Mouse (Mus musculus): Measurements from ENCODE around the gene Spata31d1a.

Gene Spata31d1a

DNA sequence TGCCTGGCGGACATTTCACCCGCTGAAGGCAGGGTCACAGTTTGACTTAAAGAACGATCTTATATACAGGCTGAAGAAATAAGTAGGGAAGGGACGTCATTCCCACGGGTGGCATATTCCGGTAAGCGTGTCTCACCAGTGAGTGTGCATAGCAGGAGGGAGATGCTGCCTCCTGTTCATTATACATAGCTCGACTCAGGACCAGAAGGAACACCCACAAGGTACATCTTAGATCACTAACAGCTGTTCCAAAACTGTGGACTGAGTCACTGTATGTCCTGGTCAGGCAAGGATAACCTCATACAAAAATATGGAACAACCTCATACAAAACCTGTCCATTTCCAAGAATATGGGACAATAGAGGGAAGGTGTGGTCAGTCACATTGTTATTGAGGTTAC is 11.0 kb downstream of the Spata31d1a start:
- DNase-seq: no peak

DNA sequence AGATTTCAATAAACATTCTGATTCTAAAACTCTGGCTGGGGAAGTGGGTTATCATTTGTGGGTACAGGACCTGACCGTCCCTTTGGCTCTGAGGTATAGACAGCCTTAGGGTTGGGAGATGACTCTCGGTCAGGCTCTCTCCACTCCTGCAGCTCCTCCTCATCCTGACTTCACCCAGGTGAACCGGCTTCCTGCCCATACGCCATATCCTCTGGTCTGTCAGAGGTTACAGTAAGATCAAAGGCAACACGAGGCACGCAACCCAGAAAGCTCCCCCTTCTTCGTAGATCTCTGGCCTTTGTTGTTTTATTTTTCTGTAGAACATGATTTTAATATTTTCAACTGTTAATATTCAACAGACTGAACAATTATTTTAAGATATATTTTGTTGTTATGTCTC is 14.3 kb downstream of the Spata31d1a start:
- no peak for DNase-seq

DNA sequence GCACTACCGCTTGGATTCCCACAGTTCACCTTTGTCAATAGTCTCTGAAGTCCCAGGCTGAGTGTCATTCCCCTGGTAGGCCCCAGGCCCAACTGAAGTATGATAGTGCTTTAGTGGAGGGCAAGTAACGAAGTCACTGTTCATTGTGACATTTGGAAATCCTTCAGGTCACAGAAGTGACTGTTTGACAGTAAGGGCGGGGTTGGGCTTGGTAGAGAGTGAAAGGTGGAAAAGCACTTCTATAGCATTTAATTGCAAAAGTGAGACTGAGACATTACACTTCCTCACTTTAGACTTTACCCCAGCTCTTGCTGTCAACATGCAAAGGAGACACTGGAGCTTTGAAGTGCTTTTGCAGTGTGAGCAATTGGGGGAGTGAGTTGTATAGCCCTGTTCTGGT is 16.1 kb downstream of the Spata31d1a start, which contains the start of gene 4921517D22Rik:
4921517D22Rik (minus strand) TSS at position 101 of the 400 bp plus-strand sequence.
- DNase-seq: no peak

DNA sequence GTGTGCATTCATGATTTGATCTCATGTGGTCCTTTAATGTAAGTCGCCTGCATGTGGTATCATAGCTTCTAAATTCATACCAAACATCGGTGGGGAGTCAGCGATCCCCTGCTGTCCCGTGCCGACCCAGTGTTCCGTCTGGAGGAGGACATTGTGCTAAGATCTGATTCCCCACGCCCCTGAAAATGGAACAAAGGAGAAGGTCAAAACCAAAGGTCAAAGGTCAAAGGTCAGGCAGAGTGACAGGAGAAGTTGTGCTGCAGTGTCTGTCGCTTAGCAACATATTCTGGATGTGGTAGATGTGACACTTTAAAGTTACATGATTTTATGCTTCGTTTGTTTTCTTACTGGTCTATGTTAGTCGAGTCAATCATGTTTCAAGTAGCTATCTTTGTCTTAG is 18.7 kb downstream of the Spata31d1a start:
- DNase-seq: no peak

DNA sequence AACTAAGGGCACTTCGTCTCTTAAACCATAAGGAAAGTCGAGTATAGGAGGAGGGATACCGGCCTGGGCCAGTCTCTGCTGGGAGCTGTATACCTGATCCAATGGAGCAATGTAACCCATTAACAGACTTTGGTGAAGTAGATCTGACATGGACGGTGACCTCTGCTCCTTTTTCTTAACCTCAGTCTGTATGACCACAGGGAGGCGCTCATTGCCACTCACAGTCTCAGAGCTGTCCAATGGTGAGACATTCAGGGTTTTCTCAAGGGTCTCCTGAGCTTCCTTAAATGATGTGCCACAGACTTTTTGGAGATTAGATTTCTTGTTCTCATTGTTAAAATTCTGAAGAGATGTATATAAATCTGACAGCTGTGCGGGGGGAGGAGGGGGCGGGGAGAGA is 19.6 kb downstream of the Spata31d1a start:
- DNase-seq: no peak

DNA sequence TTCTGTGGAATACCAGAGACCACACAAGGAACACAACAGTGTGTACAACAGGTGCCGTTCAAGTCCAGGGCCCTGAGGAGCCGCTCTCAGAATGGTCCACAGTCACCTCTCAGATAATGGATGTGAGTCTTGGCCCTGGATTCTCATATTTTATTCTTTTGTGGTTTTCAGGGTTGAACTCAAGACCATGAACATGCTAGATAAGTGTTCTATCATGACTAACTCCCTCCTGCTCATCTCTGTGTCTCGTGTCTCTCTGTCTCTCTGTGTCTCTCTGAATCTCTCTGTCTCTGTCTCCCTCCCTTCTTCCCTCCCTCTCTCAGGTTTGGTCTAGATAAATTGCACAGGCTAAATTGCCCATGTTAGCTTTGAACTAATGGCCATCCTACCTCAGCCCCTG is 20.3 kb downstream of the Spata31d1a start:
- DNase-seq: no peak

DNA sequence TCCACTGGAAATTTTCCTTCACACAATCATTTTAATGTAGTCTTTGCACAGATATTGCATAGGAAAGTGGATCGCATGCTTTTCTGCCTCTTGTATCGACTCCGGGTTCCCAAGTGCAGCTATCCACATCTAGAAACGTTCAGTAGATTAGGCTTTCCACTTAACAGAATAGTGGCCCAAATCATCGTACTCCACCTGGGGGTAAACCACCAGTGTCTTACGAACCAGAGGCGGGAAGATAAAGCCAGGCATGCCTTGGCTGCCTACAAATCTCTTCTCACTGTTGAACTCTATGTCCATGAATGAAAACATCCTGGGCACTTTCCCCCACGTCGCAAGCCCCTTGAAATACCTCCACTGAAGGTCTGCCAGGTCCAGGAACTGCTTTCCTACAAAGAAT is 20.8 kb downstream of the Spata31d1a start:
- DNase-seq: no peak

DNA sequence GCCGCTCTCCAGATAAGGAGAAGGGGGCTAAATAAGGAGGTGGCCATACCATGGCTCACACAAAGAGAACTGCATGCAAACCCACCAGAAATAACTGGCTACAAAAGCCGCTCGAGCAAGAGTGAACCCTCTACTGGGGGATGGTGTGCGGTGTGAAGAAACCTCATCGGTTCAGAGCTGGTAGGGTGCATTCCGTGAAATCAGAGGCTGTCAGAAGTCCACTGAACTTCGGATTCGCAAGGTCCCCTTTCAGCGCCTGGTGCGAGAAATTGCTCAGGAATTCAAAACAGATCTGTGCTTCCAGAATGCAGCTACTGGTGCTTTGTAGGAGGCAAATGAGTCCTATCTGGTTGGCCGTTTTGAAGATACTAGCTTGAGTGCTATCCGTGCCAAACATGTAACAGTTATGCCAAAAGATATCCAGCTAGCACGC is 21.8 kb downstream of the Spata31d1a start:
- no peak for DNase-seq

DNA sequence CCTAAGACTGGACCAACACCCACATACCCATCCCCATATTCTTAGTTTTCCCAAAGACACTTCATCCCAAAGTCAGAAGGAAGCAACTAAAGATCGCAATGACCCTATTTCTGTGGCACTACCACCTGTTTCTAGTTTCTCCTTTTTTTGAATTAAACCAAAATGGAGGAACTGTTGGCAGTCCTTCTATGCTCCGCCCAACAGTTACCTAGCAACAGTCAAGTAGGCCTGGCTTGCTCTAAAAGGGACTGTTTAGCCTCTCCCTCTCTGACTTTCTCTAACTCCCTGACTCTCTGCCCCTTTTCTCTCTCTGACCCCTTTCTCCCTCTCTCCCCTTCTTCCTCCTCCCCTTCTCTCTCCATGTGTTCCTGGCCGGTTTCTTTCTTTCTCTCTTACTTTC is 24.9 kb downstream of the Spata31d1a start:
- DNase-seq: no peak

DNA sequence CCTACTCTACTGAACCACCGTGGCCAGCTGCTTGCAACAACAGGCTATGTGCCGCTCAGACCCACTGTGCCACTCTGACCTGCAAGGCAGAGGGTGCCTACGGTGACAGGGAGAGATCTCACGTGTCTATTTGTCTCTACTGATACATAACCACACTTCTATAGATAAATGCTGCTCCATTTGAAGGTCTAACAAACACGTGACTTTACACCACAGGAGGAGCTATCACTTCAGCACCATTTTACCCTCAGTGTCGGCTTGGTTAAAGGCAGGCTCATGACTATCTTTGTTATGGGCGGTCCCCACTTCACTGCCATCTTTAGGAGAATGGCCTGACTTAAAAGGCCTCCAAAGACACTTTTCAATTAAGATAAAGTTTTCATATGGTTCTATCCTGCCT is 27.5 kb downstream of the Spata31d1a start:
- DNase-seq: no peak

DNA sequence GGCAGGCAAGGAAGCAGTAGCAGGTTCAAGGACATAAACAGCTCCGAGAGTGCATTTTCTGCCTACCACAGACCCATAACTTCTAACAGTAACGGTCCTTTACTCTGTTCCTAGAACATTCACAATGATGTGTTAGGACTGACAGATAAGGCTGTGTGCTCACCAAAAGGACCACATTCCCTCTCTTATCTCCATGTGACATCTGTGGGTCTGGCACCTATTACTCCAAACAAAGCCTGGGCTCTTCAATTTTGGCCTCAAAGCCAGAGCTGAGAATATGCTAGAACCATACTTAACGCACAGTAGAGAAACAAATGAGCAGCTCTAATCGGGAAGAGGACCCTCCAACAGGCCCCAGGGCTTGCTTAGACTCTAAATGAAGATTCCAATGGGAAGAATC is 30.2 kb downstream of the Spata31d1a start:
- DNase-seq: no peak

DNA sequence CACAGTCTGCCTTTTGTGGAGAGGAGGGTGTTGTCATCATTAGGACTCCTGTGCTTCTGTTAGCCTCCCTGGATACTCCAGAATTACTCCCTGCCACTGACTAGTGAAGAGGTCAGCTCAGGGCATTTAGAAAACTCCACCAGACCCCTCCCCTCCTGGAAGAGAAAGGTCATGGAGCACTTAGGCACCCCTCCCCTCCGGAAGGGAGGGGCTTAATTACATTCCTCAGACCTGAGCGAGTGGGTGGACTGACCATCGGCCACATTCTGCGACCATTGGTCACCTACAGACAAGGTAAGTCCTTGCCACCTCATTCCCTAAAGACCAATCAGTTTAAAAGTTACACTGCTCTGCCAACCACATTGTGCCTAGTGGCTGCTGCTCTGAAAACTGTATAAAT is 30.8 kb downstream of the Spata31d1a start:
- no peak for DNase-seq

DNA sequence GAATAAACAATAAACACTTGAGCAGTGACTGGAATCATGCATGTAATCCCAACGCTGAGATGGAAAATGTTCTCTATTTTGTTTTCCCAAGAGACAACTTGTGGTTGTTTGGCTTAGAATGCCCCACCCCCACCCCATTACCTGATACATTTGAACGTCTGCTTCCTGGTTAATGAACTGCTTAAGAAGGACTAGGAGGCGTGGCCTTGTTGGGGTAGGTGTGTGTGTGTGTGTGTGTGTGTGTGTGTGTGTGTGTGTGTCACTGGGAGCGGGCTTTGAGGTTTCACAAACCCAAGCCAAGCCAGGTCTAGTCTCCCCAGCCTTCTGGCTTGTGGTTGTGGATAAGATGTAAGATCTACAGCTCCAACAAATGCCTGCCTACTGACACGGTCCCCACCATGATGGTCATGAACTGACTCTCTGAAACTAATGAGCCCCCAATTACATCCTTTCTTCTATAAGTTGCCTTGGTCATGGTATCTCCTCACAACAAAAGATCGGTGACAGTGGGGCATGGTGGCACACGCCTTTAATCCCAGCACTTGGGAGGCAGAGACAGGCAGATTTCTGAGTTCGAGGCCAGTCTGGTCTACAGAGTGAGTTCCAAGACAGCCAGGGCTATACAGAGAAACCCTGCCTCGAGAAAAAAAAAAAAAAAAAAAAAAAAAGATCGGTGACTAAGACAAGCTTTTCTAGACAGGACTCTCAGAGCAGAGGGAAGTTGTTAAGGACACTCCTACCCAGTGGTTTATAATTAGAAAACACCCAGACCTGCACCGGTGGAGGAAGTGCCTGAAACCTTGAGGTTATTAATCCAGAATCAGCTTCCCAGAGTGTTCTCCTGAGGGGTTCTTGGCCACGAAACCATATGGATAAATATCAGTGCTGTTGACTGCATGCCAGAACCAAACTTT is 33.6 kb downstream of the Spata31d1a start:
- no peak for DNase-seq

DNA sequence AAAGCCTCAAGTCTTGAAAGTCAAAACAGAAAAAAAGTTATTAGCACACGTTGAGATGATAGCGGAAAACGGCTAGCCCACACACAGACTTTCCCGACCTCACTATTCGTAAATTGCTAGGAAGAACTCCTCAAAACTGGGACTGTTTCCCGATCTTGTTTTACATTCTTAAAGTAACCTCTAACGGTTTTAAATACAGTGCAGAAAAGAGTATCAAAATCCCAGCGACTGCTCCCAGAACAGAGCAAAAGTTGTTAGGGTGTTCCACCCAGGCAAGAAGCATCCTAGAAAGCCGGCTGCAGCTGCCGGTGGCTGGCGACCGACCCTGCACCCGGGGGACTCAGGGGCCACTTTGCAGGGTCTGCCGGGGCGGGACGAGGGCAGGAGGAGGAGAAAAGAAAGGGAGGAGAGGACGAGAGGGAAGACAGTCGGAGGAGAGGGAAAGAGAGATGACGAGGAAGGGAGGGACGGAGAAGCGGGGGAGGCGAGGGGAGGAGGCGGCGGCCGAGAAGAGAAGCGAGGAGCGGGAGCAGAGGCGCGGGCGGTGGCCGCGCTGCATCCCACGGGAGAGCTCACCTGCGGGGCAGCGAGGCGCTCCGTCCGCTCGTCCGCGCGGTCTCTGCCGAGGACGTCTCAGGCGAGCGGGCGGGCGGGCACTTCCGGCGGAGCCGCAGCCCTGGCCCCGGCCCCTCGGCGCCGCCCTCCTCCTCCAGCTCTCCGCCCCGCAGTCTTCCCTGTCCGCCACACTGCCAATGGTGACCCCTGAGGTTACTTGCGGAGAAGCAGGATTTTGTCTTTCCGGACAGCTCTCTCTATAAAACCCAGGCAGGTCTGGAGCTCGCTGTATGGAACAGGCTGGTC is 34.7 kb downstream of the Spata31d1a start, which contains the start of gene Golm1:
Golm1 (minus strand) TSS at position 661 of the 861 bp plus-strand sequence.
- DNase-seq: peak; percentile 38

DNA sequence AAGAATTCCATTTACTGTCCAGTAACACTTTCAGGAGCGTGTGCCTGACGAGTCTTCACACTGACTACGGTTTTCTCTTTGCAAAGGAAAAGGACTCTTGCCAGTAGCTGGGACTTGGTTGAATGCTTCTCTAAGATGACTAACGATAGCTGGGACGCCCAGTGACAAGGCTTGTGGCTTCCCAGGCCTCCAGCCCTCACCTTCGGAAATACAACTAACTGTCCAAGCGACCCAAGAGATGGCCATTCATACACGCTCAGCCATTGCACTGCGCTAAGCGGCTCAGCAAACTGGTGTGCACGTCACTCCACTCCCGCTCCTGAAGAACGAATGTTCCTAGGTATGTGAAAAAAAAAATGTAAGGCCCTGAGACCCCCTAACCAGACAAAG is 35.4 kb downstream of the Spata31d1a start:
- DNase-seq: no peak

DNA sequence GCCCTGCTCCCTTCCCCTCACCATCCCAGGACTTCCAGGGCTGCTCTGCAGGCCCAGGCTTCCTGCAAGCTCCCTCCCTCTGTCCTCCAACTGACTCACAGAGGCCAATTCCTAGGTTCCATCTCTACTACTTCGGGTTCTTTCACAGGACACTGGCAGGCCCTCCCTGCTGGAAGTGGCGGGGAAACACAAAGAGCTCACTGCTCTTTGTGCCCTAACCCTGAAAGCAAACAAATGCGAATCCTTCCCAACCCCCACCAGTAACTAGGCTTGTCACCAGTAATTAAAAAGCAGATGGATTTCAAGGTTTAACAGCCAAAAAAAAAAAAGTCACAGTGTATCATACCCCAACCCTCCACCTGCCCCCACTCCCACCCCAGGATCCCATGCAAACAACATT is 35.9 kb downstream of the Spata31d1a start:
- DNase-seq: no peak

DNA sequence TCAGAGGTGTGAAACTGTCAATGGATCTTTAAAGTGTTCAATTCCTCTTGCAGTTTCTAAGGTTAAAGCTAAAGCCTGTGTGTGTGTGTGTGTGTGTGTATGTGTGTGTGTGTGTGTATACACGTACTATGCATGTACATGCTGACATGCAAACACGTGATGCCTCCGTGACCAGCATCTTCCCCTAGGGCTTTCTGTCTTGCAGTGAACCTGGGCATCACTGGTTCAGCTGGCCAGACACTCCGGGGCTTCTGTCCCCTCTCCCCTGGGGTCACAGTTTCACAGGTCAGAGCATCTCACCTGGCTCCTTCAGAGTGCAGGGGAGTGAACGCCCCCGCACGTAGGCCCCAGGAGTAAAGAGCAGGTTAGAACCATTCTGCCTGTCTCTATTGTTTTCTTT is 36.5 kb downstream of the Spata31d1a start:
- no peak for DNase-seq

DNA sequence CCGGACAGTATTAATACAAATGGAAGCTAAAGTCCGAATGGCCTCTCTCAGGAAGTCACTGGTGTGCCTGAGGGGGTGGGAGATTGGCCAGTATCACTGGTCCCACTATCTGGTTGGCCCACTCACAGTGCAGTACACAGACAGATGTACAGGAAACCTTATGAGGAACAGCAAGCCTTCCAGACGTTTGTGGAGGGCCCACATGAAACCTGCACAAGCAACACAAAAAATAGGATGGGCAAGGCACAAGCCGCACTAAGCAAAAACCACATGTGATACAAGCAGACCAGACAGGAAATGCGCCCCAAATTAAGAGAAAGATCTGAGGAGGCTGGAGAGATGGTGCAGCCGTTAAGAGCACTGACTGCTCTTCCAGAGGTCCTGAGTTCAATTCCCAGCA is 37.9 kb downstream of the Spata31d1a start:
- peak; percentile 72 for DNase-seq

DNA sequence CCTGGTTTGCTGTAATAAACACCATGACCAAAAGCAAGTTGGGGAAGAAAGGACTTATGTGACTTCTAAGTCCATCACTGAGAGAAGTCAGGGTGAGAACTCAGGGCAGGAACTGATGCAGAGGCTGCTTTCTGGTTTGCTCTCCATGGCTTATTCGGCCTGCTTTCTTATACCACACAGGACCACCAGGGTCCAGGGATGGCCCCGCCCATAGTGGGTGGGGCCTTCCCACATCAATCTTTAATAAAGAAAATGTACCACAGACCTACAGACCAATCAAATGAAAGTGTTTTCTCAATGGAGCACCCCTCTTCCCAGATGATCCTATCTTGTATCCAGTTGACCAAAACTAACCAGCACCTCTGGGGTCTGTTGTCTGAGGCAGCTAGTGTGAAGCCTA is 38.6 kb downstream of the Spata31d1a start:
- no peak for DNase-seq

DNA sequence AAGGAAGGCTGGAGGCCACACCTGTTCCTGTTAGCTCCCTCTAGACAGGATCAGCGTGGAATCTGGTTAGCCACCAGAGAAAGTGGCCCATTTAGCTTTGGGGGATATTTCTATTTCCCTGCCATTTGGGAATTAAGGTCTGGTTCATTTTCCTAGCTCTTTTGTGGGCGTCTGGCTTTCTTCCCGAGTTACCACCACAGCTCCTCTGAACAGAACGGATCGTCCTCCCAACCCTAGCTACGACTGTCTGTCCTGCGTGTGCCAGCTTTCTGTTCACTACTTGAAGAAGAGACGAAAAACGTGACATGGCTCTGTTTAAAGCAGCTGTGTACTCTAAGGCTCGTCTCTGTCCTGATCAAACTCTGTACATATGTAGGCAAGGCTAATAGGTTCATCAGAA is 40.2 kb downstream of the Spata31d1a start:
- DNase-seq: peak; percentile 81

DNA sequence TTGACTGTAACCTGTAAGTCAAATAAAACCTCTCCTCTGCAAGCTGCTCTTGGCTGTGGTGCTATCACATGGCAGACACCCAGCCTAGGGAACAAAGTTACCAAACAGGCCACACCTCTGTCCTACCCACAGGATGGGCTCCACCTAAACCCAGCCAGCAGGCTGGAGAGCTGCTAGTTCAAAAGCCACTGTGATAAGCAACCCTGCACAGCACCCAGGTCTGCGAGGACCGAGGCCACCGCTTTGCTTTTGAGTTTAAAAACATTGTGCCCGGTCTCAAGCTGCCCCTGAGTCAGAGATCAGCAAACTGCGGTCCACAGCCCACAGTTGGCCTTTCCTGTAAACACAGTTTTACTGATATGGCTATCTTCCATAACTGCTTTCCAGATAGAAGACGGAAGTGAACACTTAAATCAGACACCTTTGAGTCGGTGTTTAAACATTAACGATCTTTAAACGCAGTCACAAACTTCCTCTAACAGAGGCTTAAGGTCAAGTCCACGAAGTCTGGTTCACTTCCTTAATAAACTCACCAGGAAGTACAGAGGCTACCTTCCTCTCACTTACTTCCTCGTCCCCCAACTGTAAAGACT is 41.5 kb downstream of the Spata31d1a start:
- DNase-seq: no peak

DNA sequence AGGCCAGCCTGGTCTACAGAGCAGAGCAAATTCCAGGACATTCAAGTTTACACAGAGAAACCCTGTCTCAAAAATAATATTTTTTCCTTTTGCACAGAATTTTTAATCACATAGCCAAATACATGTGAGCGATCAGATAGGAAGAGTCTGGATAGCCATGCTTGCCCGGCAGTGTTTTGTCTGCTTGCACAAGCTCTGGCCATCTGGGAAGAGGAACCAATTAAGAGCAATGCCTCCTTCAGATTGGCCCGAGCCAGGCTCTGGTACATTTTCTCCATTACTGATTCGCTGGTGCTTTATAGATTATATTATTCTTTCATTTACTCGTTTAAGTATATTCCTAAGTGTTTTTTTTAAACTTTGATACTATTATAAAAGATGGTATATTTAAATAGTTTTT is 42.4 kb downstream of the Spata31d1a start:
- peak; percentile 59 for DNase-seq

DNA sequence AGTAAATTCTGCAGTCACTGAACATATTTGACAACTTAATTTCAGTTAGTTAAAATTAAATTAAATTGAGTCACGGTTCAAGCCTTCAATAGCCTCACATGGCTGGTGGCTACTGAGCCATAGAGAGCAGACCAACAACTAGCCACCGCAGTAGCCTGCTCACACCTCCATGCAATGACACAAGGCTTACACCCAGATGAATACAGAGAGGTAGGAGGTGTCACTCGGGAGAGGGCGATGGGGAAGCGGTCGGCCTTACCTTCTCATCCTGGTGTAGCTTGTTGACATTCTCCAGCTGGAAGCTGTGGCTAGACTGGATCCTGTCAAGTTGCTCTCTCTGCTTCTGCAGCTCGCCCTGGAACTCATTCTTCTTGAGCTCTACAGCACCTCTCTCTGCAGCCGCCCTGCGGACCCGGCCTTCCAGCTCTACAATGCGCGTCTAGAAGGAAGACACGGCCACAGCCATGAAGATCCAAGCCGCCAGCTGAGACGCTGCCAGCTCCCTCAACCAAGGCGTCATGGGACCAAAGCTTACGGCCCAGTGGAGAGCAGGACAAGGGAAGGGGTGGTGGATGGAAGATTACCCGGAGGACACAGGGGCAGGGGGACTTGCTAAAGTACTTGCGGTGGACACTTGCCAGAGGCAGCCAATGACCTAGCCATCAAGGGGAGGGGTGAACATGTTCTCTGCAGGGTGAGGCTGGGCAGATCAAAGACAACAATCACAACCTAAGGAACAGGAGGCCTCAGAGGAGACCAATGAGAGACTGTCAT is 46.0 kb downstream of the Spata31d1a start:
- no peak for DNase-seq

All from layer of hippocampus, adult 9-11 months (tissue).